Mouse (Mus musculus) small intestine, adult 2 months (tissue): Measurements from ENCODE around the gene Cdc37l1. TPM values are rescaled to one million over a fixed set of nuclear protein-coding genes. Genes with fewer than 3 reads are reported as not detected.

ENCODE experiments used
- H3K27ac ChIP-seq: fragments of 200-500 bp; 2 replicates; pipeline ENCODE4 v1.5.1; 2012; ENCODE audit warnings: low read depth, low read length, control low read depth, inconsistent platforms; ENCODE audit not compliant: insufficient read depth
- H3K27me3 ChIP-seq: fragments of 200-500 bp; 2 replicates; pipeline ENCODE4 v1.6.1; 2012; ENCODE audit warnings: mild to moderate bottlenecking, moderate library complexity, low read length, inconsistent platforms; ENCODE audit not compliant: control insufficient read depth, insufficient read depth
- H3K36me3 ChIP-seq: fragments of 200-500 bp; 2 replicates; pipeline ENCODE4 v1.6.1; 2012; ENCODE audit warnings: mild to moderate bottlenecking, low read length, control low read depth, inconsistent platforms; ENCODE audit not compliant: control insufficient read depth, insufficient read depth
- H3K4me1 ChIP-seq: fragments of 200-500 bp; 2 replicates; pipeline ENCODE4 v1.6.1; 2012; ENCODE audit warnings: low read length, inconsistent platforms, mixed read lengths; ENCODE audit not compliant: control insufficient read depth, insufficient read depth, insufficient read length
- H3K4me3 ChIP-seq: fragments of 200-500 bp; 2 replicates; pipeline ENCODE4 v1.5.1; 2012; ENCODE audit warnings: low read depth, mild to moderate bottlenecking, control low read depth, inconsistent platforms, low read length, moderate library complexity
- CTCF ChIP-seq: fragments of 200-500 bp; IDR thresholded peaks from 2 replicates; pipeline ENCODE4 v1.5.1; 2012; ENCODE audit warnings: low read depth, mild to moderate bottlenecking, control low read depth, inconsistent platforms, low read length, moderate library complexity, mixed read lengths; ENCODE audit not compliant: insufficient replicate concordance, insufficient read length; ENCODE audit errors: extremely low read depth
- POLR2A ChIP-seq: fragments of 200-500 bp; IDR thresholded peaks from 2 replicates; pipeline ENCODE4 v1.6.1; 2012; ENCODE audit warnings: low read depth, mild to moderate bottlenecking, control low read depth, inconsistent platforms, low read length, moderate library complexity
- WGBS: fragments of 180-500 bp; shearing (Covaris S2); methylation state at CpG from one replicate; pipeline ENCODE4 v1.1.7; 2018; 5-methylcytosine and 5-hydroxymethylcytosine counted together
- polyA plus RNA-seq: library from polyadenylated mRNA; depleted of rRNA; stranded (reverse); fragments of >200 nt; gene quantifications from 2 replicates; pipeline ENCODE4 v1.2.3, GENCODE M21; 2012

The Cdc37l1 gene
- polyA plus RNA-seq, 1 experiment, result 2.6 TPM

DNA sequence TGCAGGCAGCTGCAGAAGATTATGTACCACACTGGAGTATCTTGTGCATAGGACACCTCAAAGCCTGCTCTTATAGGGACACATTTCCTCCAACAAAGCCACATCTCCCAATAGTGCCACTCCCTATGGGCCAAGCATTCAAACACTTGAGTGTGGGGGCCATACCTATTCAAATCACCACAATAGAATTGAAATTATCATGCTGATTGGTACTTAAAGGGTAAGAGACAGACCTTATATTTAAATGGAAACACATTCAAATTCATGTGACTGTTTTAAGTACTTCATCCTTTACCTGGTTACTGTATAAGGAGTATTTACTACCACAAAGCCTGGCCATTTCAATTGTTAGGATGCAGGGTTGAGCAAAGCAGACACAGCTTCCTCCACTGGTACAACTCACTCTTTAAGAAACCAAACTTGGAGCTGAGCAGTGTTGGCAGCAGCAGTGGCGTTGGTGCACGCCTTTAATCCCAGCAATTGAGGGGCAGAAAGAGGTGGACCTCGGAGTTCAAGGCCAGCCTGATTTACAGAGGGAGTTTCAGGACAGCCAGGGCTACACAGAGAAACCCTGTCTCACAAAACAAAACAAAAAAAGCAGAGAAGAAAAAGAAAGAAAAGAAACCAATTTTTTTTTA, 18.0 kb downstream of the Cdc37l1 start:
- H3K4me3 ChIP-seq, result no peak overlapping the region
- no peaks in the 10 kb centered on the region for H3K27me3 ChIP-seq
- peaks cover 41% of the 10 kb centered on the region for H3K36me3 ChIP-seq
- TF ChIP-seq CTCF (no peak), POLR2A (no peak)
- WGBS, result 82% methylated on average over 3 of the region's 3 CpGs
- H3K27ac ChIP-seq, result no peak overlapping the region
- H3K4me1 ChIP-seq, result no peaks in the 10 kb centered on the region

DNA sequence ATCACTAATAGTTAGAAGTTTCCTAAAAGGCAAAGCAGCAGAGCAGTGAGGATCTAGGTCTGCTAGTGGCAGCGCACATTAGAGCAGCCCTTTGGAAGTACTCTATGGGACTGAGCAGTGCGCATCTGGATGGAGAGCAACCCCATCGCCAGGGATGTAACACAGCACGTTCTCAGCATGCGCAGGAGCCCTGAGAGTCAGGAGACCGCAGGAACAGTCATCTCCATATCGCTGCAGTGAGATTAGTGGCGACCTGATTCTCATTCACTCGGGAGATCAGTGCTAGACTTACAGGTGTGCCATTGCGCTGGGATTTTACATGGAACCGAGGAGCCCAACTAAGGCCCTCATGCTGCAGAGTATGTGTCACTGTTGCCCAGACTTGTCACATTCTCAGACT, 18.9 kb downstream of the Cdc37l1 start:
- no peak for TF ChIP-seq POLR2A
- TF ChIP-seq CTCF, result no peak
- Histone ChIP-seq H3K27me3 (no peaks in the 10 kb centered on the region), H3K36me3 (peaks cover 48% of the 10 kb centered on the region), H3K4me3 (no peak overlapping the region), H3K4me1 (no peaks in the 10 kb centered on the region), H3K27ac (no peak overlapping the region)
- 91% methylated on average over 11 of the region's 11 CpGs for WGBS

- Histone ChIP-seq H3K27me3 (no peaks in the 10 kb centered on the region), H3K4me1 (no peaks in the 10 kb centered on the region), H3K27ac (no peak overlapping the region), H3K36me3 (peaks cover 62% of the 10 kb centered on the region), H3K4me3 (no peak overlapping the region)
- 88% methylated on average over 12 of the region's 12 CpGs for WGBS
- TF ChIP-seq CTCF (no peak), POLR2A (no peak)
Observed at GRCm38 (mm10) chr19:29011355-29011990, 21.3 kb downstream of the Cdc37l1 start.

- TF ChIP-seq POLR2A, result no peak
- no peak for TF ChIP-seq CTCF
- Histone ChIP-seq H3K27ac (no peak overlapping the region), H3K4me1 (no peaks in the 10 kb centered on the region), H3K4me3 (no peak overlapping the region), H3K36me3 (peaks cover 62% of the 10 kb centered on the region), H3K27me3 (no peaks in the 10 kb centered on the region)
- WGBS, result 74% methylated on average over 5 of the region's 5 CpGs
Observed at GRCm38 (mm10) chr19:29014466-29015055, 24.4 kb downstream of the Cdc37l1 start.

GRCm38 (mm10) chr19:29015410-29016203, 25.5 kb downstream of the Cdc37l1 start:
- H3K27me3 ChIP-seq, result no peaks in the 10 kb centered on the region
- TF ChIP-seq CTCF, result no peak
- TF ChIP-seq POLR2A, result no peak
- H3K27ac ChIP-seq, result no peak overlapping the region
- peaks cover 68% of the 10 kb centered on the region for H3K36me3 ChIP-seq
- WGBS, result 84% methylated on average over 8 of the region's 8 CpGs
- no peaks in the 10 kb centered on the region for H3K4me1 ChIP-seq
- H3K4me3 ChIP-seq, result no peak overlapping the region

- no peaks in the 10 kb centered on the region for H3K4me1 ChIP-seq
- no peak overlapping the region for H3K4me3 ChIP-seq
- H3K27ac ChIP-seq, result no peak overlapping the region
- H3K36me3 ChIP-seq, result peaks cover 70% of the 10 kb centered on the region
- H3K27me3 ChIP-seq, result no peaks in the 10 kb centered on the region
- 84% methylated on average over 5 of the region's 5 CpGs for WGBS
- TF ChIP-seq POLR2A (no peak), CTCF (no peak)
Observed at GRCm38 (mm10) chr19:29016204-29016765, 26.1 kb downstream of the Cdc37l1 start.
